Mouse (Mus musculus): ENCODE data around the gene Gm21985.

DNA sequence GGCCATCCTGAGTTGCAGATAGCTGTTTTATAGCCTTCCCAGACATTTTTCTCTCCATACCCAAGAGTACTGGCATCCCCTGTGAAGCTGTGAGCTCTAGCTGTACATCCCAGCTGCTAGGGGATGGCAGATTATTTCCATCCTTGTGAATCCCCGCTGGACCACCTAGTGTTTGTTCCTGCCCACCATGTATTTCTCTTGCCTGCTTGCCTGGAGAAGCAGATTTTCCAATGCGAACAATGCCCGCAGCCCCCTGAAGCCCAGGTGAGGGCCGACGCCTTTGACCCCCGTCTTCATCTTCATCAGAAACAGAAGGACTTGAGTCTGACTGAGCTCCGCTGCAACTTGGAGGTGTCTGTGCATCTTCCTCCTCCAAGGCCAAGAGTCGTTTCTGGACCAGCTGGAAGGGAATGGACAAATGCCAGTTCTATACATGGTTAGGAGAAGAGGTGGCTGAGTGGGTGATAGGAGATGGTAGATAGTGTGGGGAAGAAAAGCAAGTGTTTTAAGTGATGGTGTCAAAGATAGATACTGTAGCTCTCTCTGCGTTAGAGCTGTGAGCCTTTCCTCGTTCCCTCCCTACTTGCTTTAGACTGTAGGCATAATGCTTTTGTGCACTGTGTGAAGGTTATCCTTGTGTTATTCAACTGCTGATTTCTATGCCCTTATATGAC, 16.2 kb upstream of the Gm21985 start:
- TF ChIP-seq POLR2A (IDR thresholded peaks at IDR 0.05; ENCODE audit: low read depth, low read length), result no peak
- TF ChIP-seq CTCF (IDR thresholded peaks at IDR 0.05; ENCODE audit: extremely low read depth, insufficient read length, insufficient replicate concordance, low read depth, low read length), result no peak
